Mouse (Mus musculus) embryonic stem cell, embryonic (primary cell): ENCODE data around the gene Myo19.

Source experiments
- CTCF ChIA-PET, 4 experiments: fragments of 300-600 bp in 2 of 4; fragments of 350-600 bp in 2 of 4; sonication (Branson Sonifier 250); formaldehyde crosslinking; loops; one replicate each; lab custom pipeline; 2022; ENCODE audit warnings: inconsistent platforms in 2 of 4; lab: Charles Lee
- POLR2A ChIA-PET, 4 experiments: fragments of 300-600 bp in 2 of 4; fragments of 350-600 bp in 2 of 4; sonication (Branson Sonifier 250); formaldehyde crosslinking; loops; one replicate each; lab custom pipeline; 2022; ENCODE audit warnings: antibody characterized with exemption in 4 of 4, inconsistent platforms in 1 of 4; lab: Charles Lee

The Myo19 gene

GRCm38 (mm10) chr11:84910411-84910810 is 30.5 kb downstream of the Myo19 start:
- ChIA-PET POLR2A (interaction anchor here in 2 of 4 experiments (0.5 to 2.6 kb wide), 5 partner anchors 9 to 361 kb away, joined by 3 to 9 read pairs (median 5); partner anchors contain the start of genes Ggnbp2 (in 1 of the 2), Myo19 (in 1 of the 2) and Pigw (in 1 of the 2)), CTCF (interaction anchor here in 1 of 4 experiments (4.8 kb wide), 1 partner anchor 8 kb away, joined by 23 read pairs; no protein-coding TSS in a partner anchor)

GRCm38 (mm10) chr11:84914673-84915072 is 34.7 kb downstream of the Myo19 start:
- ChIA-PET POLR2A (interaction anchor here in 1 of 4 experiments (0.7 to 2.6 kb wide), 11 partner anchors 14 to 729 kb away, joined by 3 to 9 read pairs (median 4); partner anchors contain the start of genes Dhrs11 and Pigw), CTCF (interaction anchor here in 2 of 4 experiments (0.6 to 1.6 kb wide), 3 partner anchors 34 to 268 kb away, joined by 3 to 4 read pairs (median 3); partner anchors contain the start of genes Myo19 (in 1 of the 2) and Pigw (in 1 of the 2))

GRCm38 (mm10) chr11:84916053-84916702 is 36.2 kb downstream of the Myo19 start, which contains the start of gene Znhit3:
TSS of gene Znhit3 (minus strand) at chr11:84916366.
- ChIA-PET CTCF (interaction anchor here in 3 of 4 experiments (0.5 to 4.0 kb wide), 14 partner anchors 14 to 1442 kb away, joined by 3 to 44 read pairs (median 4); partner anchors contain the start of genes 1700125H20Rik (in 1 of the 3), Ggnbp2 (in 1 of the 3) and Mrm1 (in 1 of the 3)), POLR2A (interaction anchor here (0.5 to 3.8 kb wide), 36 partner anchors 9 to 437 kb away, joined by 3 to 24 read pairs (median 4); partner anchors contain the start of genes Mrm1 (in 2 of the 4), Myo19 (in 2 of the 4), Pigw (in 2 of the 4) and Appbp2 (in 1 of the 4))

- POLR2A ChIA-PET, result interaction anchor here (0.5 to 3.8 kb wide), 34 partner anchors 8 to 436 kb away, joined by 3 to 24 read pairs (median 4); partner anchors contain the start of genes Mrm1 (in 2 of the 4), Myo19 (in 2 of the 4), Pigw (in 2 of the 4) and Bcas3 (in 1 of the 4)
Observed at GRCm38 (mm10) chr11:84916703-84917300, 36.9 kb downstream of the Myo19 start.

GRCm38 (mm10) chr11:84918425-84918824 is 38.5 kb downstream of the Myo19 start:
- CTCF ChIA-PET, result interaction anchor here (0.5 to 4.0 kb wide), 102 partner anchors 10 to 770 kb away, joined by 3 to 44 read pairs (median 5); partner anchors contain the start of genes Mrm1 (in 4 of the 4), 1700125H20Rik (in 3 of the 4), Myo19 (in 2 of the 4) and Pigw (in 2 of the 4)
- POLR2A ChIA-PET, result interaction anchor here in 3 of 4 experiments (0.6 to 3.8 kb wide), 25 partner anchors 11 to 796 kb away, joined by 3 to 24 read pairs (median 4); partner anchors contain the start of genes Ggnbp2 (in 2 of the 3), Mrm1 (in 2 of the 3), 1700125H20Rik (in 1 of the 3) and Appbp2 (in 1 of the 3)

More at GRCm38 (mm10) chr11:84916703-84917300, 36.9 kb downstream of the Myo19 start:
- CTCF ChIA-PET, result interaction anchor here (0.5 to 4.0 kb wide), 13 partner anchors 27 to 1441 kb away, joined by 3 to 44 read pairs (median 4); partner anchors contain the start of genes Mrm1 (in 2 of the 4) and 1700125H20Rik (in 1 of the 4)

GRCm38 (mm10) chr11:84919276-84919675 is 39.3 kb downstream of the Myo19 start:
- ChIA-PET POLR2A (interaction anchor here in 3 of 4 experiments (0.9 to 1.4 kb wide), 9 partner anchors 23 to 795 kb away, joined by 3 to 13 read pairs (median 4); partner anchors contain the start of genes 1700125H20Rik (in 1 of the 3), Ggnbp2 (in 1 of the 3) and Mrm1 (in 1 of the 3)), CTCF (interaction anchor here (0.6 to 4.0 kb wide), 47 partner anchors 11 to 1048 kb away, joined by 3 to 44 read pairs (median 6); partner anchors contain the start of genes Mrm1 (in 3 of the 4), 1700125H20Rik (in 2 of the 4), Myo19 (in 2 of the 4) and Pigw (in 2 of the 4))

- ChIA-PET POLR2A (interaction anchor here in 3 of 4 experiments (1.0 to 1.2 kb wide), 3 partner anchors 12 to 49 kb away, joined by 3 read pairs; partner anchors contain the start of gene Car4 (in 1 of the 3)), CTCF (interaction anchor here in 3 of 4 experiments (0.6 to 1.3 kb wide), 7 partner anchors 12 to 1047 kb away, joined by 3 to 5 read pairs (median 4); no protein-coding TSS in a partner anchor)
Observed at GRCm38 (mm10) chr11:84919951-84920350, 40.0 kb downstream of the Myo19 start.

GRCm38 (mm10) chr11:84920981-84921380 is 41.0 kb downstream of the Myo19 start:
- ChIA-PET POLR2A (interaction anchor here in 2 of 4 experiments (1.0 to 1.2 kb wide), 2 partner anchors 11 to 36 kb away, joined by 3 read pairs; partner anchors contain the start of gene Car4 (in 1 of the 2)), CTCF (interaction anchor here in 2 of 4 experiments (0.7 to 1.2 kb wide), 5 partner anchors 20 to 262 kb away, joined by 3 to 5 read pairs (median 4); partner anchors contain the start of genes 1700125H20Rik (in 1 of the 2) and Mrm1 (in 1 of the 2))

- ChIA-PET POLR2A (interaction anchor here in 3 of 4 experiments (0.6 to 1.3 kb wide), 6 partner anchors 11 to 23 kb away, joined by 3 read pairs; no protein-coding TSS in a partner anchor), CTCF (interaction anchor here (1.2 to 2.8 kb wide), 5 partner anchors 12 to 14 kb away, joined by 3 to 16 read pairs (median 5); no protein-coding TSS in a partner anchor)
Observed at GRCm38 (mm10) chr11:84932261-84932660, 52.3 kb downstream of the Myo19 start.

GRCm38 (mm10) chr11:84939508-84940053 is 59.6 kb downstream of the Myo19 start:
- CTCF ChIA-PET, result interaction anchor here in 1 of 4 experiments (0.7 kb wide), 1 partner anchor 21 kb away, joined by 3 read pairs; no protein-coding TSS in a partner anchor
- POLR2A ChIA-PET, result interaction anchor here in 1 of 4 experiments (0.7 kb wide), 1 partner anchor 406 kb away, joined by 3 read pairs; no protein-coding TSS in a partner anchor

GRCm38 (mm10) chr11:84940140-84940539 is 60.2 kb downstream of the Myo19 start:
- ChIA-PET POLR2A (interaction anchor here in 2 of 4 experiments (0.6 to 1.0 kb wide), 2 partner anchors 12 to 377 kb away, joined by 3 read pairs; no protein-coding TSS in a partner anchor), CTCF (interaction anchor here in 1 of 4 experiments (0.7 kb wide), 1 partner anchor 22 kb away, joined by 3 read pairs; no protein-coding TSS in a partner anchor)

GRCm38 (mm10) chr11:84943948-84944347 is 64.0 kb downstream of the Myo19 start:
- ChIA-PET CTCF (interaction anchor here (1.0 to 2.9 kb wide), 7 partner anchors 25 to 226 kb away, joined by 3 to 18 read pairs (median 4); partner anchors contain the start of genes 1700125H20Rik (in 1 of the 4) and Znhit3 (in 1 of the 4)), POLR2A (interaction anchor here in 3 of 4 experiments (0.6 to 1.7 kb wide), 14 partner anchors 10 to 532 kb away, joined by 3 to 8 read pairs (median 4); partner anchors contain the start of genes Car4 (in 1 of the 3), Myo19 (in 1 of the 3), Pigw (in 1 of the 3) and Znhit3 (in 1 of the 3))

- POLR2A ChIA-PET, result interaction anchor here in 3 of 4 experiments (0.6 to 1.7 kb wide), 9 partner anchors 9 to 533 kb away, joined by 3 to 8 read pairs (median 4); partner anchors contain the start of genes Car4 (in 1 of the 3), Myo19 (in 1 of the 3), Pigw (in 1 of the 3) and Znhit3 (in 1 of the 3)
- CTCF ChIA-PET, result interaction anchor here (1.0 to 2.9 kb wide), 5 partner anchors 26 to 127 kb away, joined by 3 to 18 read pairs (median 5); no protein-coding TSS in a partner anchor
Observed at GRCm38 (mm10) chr11:84944639-84945435, 64.9 kb downstream of the Myo19 start.

- POLR2A ChIA-PET, result no interaction called here
- CTCF ChIA-PET, result interaction anchor here in 1 of 4 experiments (0.6 kb wide), 1 partner anchor 469 kb away, joined by 4 read pairs; no protein-coding TSS in a partner anchor
Observed at GRCm38 (mm10) chr11:84945841-84946240, 65.9 kb downstream of the Myo19 start.

GRCm38 (mm10) chr11:84947206-84947605 is 67.3 kb downstream of the Myo19 start:
- ChIA-PET CTCF (interaction anchor here in 1 of 4 experiments (1.6 kb wide), 1 partner anchor 29 kb away, joined by 3 read pairs; no protein-coding TSS in a partner anchor), POLR2A (interaction anchor here in 1 of 4 experiments (1.0 kb wide), 1 partner anchor 11 kb away, joined by 3 read pairs; no protein-coding TSS in a partner anchor)
